Mouse (Mus musculus) lung, postnatal 0 days (tissue): ENCODE results near the gene Phactr1.

ENCODE experiments used
- CTCF ChIP-seq: IDR thresholded peaks from 2 replicates; pipeline ENCODE4 v1.5.1; 2016; ENCODE audit warnings: antibody characterized with exemption, mild to moderate bottlenecking
- EP300 ChIP-seq: IDR thresholded peaks from 2 replicates; pipeline ENCODE4 v1.6.1; 2016; ENCODE audit warnings: antibody characterized with exemption, mild to moderate bottlenecking, control low read depth

GRCm38 (mm10) chr13:43132859-43133258 is 452.4 kb downstream of the Phactr1 start:
- no peak for TF ChIP-seq CTCF
- no peak for TF ChIP-seq EP300
